In genomic region chr5:98032803-98033420, GRCm38 (mm10) we compare ENCODE assay signal across 18 mouse cellular contexts. TPM values are rescaled to one million over a fixed set of nuclear protein-coding genes. Genes with fewer than 3 reads are reported as not detected.
DNase-seq lines count a peak whose midpoint lies in the region; ATAC-seq and TF ChIP-seq lines count a peak whose summit lies in the region.
"Had no signal": no experiment of that assay in that cellular context is flagged by ENCODE, and none has a peak within 500 bp of the region (broad histone marks: within the 10 kb centered on the region; RNA-seq: fewer than 3 reads in every experiment).

No protein-coding gene starts in this region.

- DNase-seq in heart, postnatal 0 days (ENCODE audit: low spot score): peak; percentile 4
- no peak for DNase-seq in heart, postnatal 25 days (ENCODE audit: low spot score)
- DNase-seq in thymus, postnatal 14 days: peak; percentile 34
- no peak for DNase-seq in thymus, postnatal 10 days (ENCODE audit: low spot score in 2 of 2)
- no peak for DNase-seq in layer of hippocampus, postnatal 14 days (ENCODE audit: low spot score in 2 of 2)
- no peak for DNase-seq in adrenal gland, postnatal 36 days
- DNase-seq in layer of hippocampus, adult 9-10 months (ENCODE audit: low spot score): no peak
- DNase-seq: adrenal gland, postnatal 10 days; cerebellum, postnatal 36 days; gastrocnemius, postnatal 36 days; layer of hippocampus, adult 9-11 months; left cerebral cortex, postnatal 4 days had no signal

- H3K4me3 ChIP-seq in heart, postnatal 0 days (ENCODE audit: low read depth, low read length): no peak overlapping the region
- H3K4me3 ChIP-seq: heart, embryonic 15.5 days; liver, embryonic 15.5 days; neural tube, embryonic 12.5 days had no signal

- no peak overlapping the region for H3K9ac ChIP-seq in heart, postnatal 0 days (replicated peaks; ENCODE audit: low read depth, low read length)
- H3K9ac ChIP-seq: heart, embryonic 15.5 days; liver, embryonic 15.5 days; neural tube, embryonic 12.5 days had no signal

- WGBS in heart, postnatal 0 days: 65% methylated on average over 7 of the region's 7 CpGs

- H3K4me1 ChIP-seq in heart, postnatal 0 days (ENCODE audit: control insufficient read depth, insufficient read depth): peaks cover 8% of the 10 kb centered on the region; the same call in 1 of the 2 replicates
- H3K4me1 ChIP-seq: liver, embryonic 15.5 days; neural tube, embryonic 12.5 days had no signal

- no peaks in the 10 kb centered on the region for H3K36me3 ChIP-seq in heart, postnatal 0 days (replicated peaks; ENCODE audit: control insufficient read depth, insufficient read depth, low read length)
- H3K36me3 ChIP-seq: heart, embryonic 15.5 days; liver, embryonic 15.5 days; neural tube, embryonic 12.5 days had no signal

- H3K27me3 ChIP-seq in heart, postnatal 0 days (ENCODE audit: control insufficient read depth, insufficient read depth, low read length): no peaks in the 10 kb centered on the region
- H3K27me3 ChIP-seq: heart, embryonic 15.5 days had no signal

- TF ChIP-seq EP300 in heart, postnatal 0 days (IDR thresholded peaks at IDR 0.05; ENCODE audit: low read depth): no peak

- intact Hi-C loops in heart, postnatal 25 days (cut with DNase I): loop anchor here (5.0 kb wide), 1 partner anchor 134 kb away; the partner anchor contains the start of gene Prdm8

- TF ChIP-seq CTCF in heart, postnatal 0 days (IDR thresholded peaks at IDR 0.05; ENCODE audit: low read depth): no peak

- H3K4me2 ChIP-seq in heart, postnatal 0 days (ENCODE audit: low read depth, low read length): no peak overlapping the region
- H3K4me2 ChIP-seq: heart, embryonic 15.5 days; liver, embryonic 15.5 days; neural tube, embryonic 12.5 days had no signal

- no peak for ATAC-seq in heart, postnatal 0 days (ENCODE audit: insufficient read depth, low read depth)
- ATAC-seq in megakaryocyte, adult 5-6 weeks (ENCODE audit: poor library complexity, severe bottlenecking): peak; percentile 65
- ATAC-seq: forebrain, embryonic 16.5 days; hindbrain, embryonic 16.5 days had no signal

- H3K27ac ChIP-seq in heart, postnatal 0 days (ENCODE audit: low read depth): no peak overlapping the region
- H3K27ac ChIP-seq: heart, embryonic 15.5 days; liver, embryonic 15.5 days; neural tube, embryonic 12.5 days had no signal

- no peaks in the 10 kb centered on the region for H3K9me3 ChIP-seq in heart, postnatal 0 days (replicated peaks; ENCODE audit: control insufficient read depth, low read length)
- H3K9me3 ChIP-seq: heart, embryonic 15.5 days; liver, embryonic 15.5 days; neural tube, embryonic 12.5 days had no signal

RNA-seq across cellular contexts. Expression of gene Antxr2, which starts 2.1 kb away (rescaled TPM):
- 66.2 and 78.7 TPM in 2 replicates for total RNA-seq in heart, postnatal 0 days (2014; rRNA removed; ENCODE audit: low replicate concordance)
- 48.6 and 49.9 TPM in 2 replicates for polyA plus RNA-seq in heart, postnatal 0 days (2015; fragmentation: Nextera tagmentation; extraction: Ambion mirVana)
- 10 to 100 TPM; 69.7 to 74.9 TPM for total RNA-seq in heart, postnatal 25 days (2021)
- total RNA-seq in megakaryocyte, adult 5-6 weeks (2015): 20.7 and 22.2 TPM in 2 replicates
- 19.3 and 24.4 TPM in 2 replicates for total RNA-seq in megakaryocyte, adult 5-6 weeks (2017)
- 1 to 10 TPM; 1.9 to 2.1 TPM for total RNA-seq in layer of hippocampus, postnatal 14 days (2021)
- total RNA-seq in adrenal gland, postnatal 36 days (2021): 10 to 100 TPM; 39.8 to 41.5 TPM

Comparison
In these comparisons a context has a peak if more than half of its experiments do, and no peak if none do; other contexts are left out.
1. DNase-seq: peak in heart, postnatal 0 days (single experiment) and thymus, postnatal 14 days (single experiment); none in heart, postnatal 25 days (single experiment), thymus, postnatal 10 days (0 of 2), layer of hippocampus, postnatal 14 days (0 of 2), adrenal gland, postnatal 36 days (0 of 2) and layer of hippocampus, adult 9-10 months (single experiment).
2. RNA of gene Antxr2, which starts 2.1 kb away (total RNA-seq): 66.2 to 78.7 TPM in heart, postnatal 0 days, 69.7 to 74.9 TPM in heart, postnatal 25 days, 39.8 to 41.5 TPM in adrenal gland, postnatal 36 days and 19.3 to 24.4 TPM in megakaryocyte, adult 5-6 weeks; 1.9 to 2.1 TPM in layer of hippocampus, postnatal 14 days; every median in the first group is over 4 times any median in the second.